Mouse (Mus musculus) fat pad, adult 2 months (tissue): Measurements from ENCODE around the gene Gm17359.

Experiments used
- DNase-seq: peaks from one replicate; pipeline ENCODE4 v3.0.0-alpha.2; 2011; ENCODE audit warnings: low read depth, low spot score; ENCODE audit errors: extremely low read depth

Gene Gm17359

GRCm38 (mm10) chr3:79458651-79459275 is 122.3 kb downstream of the Gm17359 start:
- no peak for DNase-seq

- DNase-seq: no peak
Observed at GRCm38 (mm10) chr3:79469440-79469839, 133.0 kb downstream of the Gm17359 start.

- peak; percentile 68 for DNase-seq
Observed at GRCm38 (mm10) chr3:79472362-79472761, 135.9 kb downstream of the Gm17359 start.

- peak; percentile 86 for DNase-seq
Observed at GRCm38 (mm10) chr3:79474911-79475310, 138.4 kb downstream of the Gm17359 start.

- no peak for DNase-seq
Observed at GRCm38 (mm10) chr3:79475980-79476379, 139.5 kb downstream of the Gm17359 start.

GRCm38 (mm10) chr3:79478400-79478799 is 141.9 kb downstream of the Gm17359 start:
- peak; percentile 11 for DNase-seq

- no peak for DNase-seq
Observed at GRCm38 (mm10) chr3:79478880-79479279, 142.4 kb downstream of the Gm17359 start.

GRCm38 (mm10) chr3:79484286-79485063 is 148.0 kb downstream of the Gm17359 start:
- no peak for DNase-seq

- DNase-seq: no peak
Observed at GRCm38 (mm10) chr3:79488025-79488424, 151.6 kb downstream of the Gm17359 start.

GRCm38 (mm10) chr3:79490102-79490501 is 153.6 kb downstream of the Gm17359 start:
- no peak for DNase-seq

- DNase-seq: no peak
Observed at GRCm38 (mm10) chr3:79491614-79492013, 155.2 kb downstream of the Gm17359 start.

GRCm38 (mm10) chr3:79493064-79493463 is 156.6 kb downstream of the Gm17359 start:
- DNase-seq: no peak

GRCm38 (mm10) chr3:79494028-79494427 is 157.6 kb downstream of the Gm17359 start:
- DNase-seq: no peak

GRCm38 (mm10) chr3:79495151-79495550 is 158.7 kb downstream of the Gm17359 start:
- no peak for DNase-seq

- no peak for DNase-seq
Observed at GRCm38 (mm10) chr3:79496668-79497067, 160.2 kb downstream of the Gm17359 start.

- DNase-seq: no peak
Observed at GRCm38 (mm10) chr3:79500279-79500678, 163.8 kb downstream of the Gm17359 start.

GRCm38 (mm10) chr3:79501166-79501728 is 164.8 kb downstream of the Gm17359 start:
- DNase-seq: no peak
